Mouse (Mus musculus) forelimb bud, embryonic 11.5 days (tissue): ENCODE data around the gene Gclc.

Experiments used
- DNase-seq: peaks from one replicate; pipeline ENCODE4 v3.0.0-alpha.2; 2012; ENCODE audit warnings: low read depth, low spot score

The Gclc gene

GRCm38 (mm10) chr9:77783006-77783405 is 28.7 kb downstream of the Gclc start:
- no peak for DNase-seq

GRCm38 (mm10) chr9:77785466-77785865 is 31.1 kb downstream of the Gclc start:
- no peak for DNase-seq

GRCm38 (mm10) chr9:77787936-77788335 is 33.6 kb downstream of the Gclc start:
- DNase-seq = no peak

GRCm38 (mm10) chr9:77789615-77790348 is 35.4 kb downstream of the Gclc start:
- no peak for DNase-seq

GRCm38 (mm10) chr9:77793838-77794237 is 39.5 kb downstream of the Gclc start:
- no peak for DNase-seq

- peak; percentile 19 for DNase-seq
Measured at GRCm38 (mm10) chr9:77802461-77802860, 48.1 kb downstream of the Gclc start.

GRCm38 (mm10) chr9:77806426-77806825 is 52.1 kb downstream of the Gclc start:
- DNase-seq = peak; percentile 14

GRCm38 (mm10) chr9:77806842-77807668 is 52.7 kb downstream of the Gclc start:
- DNase-seq = peak; percentile 93

GRCm38 (mm10) chr9:77808481-77808880 is 54.1 kb downstream of the Gclc start:
- no peak for DNase-seq

- DNase-seq = no peak
Measured at GRCm38 (mm10) chr9:77818858-77819257, 64.5 kb downstream of the Gclc start.

- DNase-seq = no peak
Measured at GRCm38 (mm10) chr9:77819318-77819717, 65.0 kb downstream of the Gclc start.

GRCm38 (mm10) chr9:77820836-77821235 is 66.5 kb downstream of the Gclc start:
- no peak for DNase-seq

- peak; percentile 51 for DNase-seq
Measured at GRCm38 (mm10) chr9:77825380-77825961, 71.1 kb downstream of the Gclc start.

GRCm38 (mm10) chr9:77826237-77826636 is 71.9 kb downstream of the Gclc start:
- no peak for DNase-seq

- no peak for DNase-seq
Measured at GRCm38 (mm10) chr9:77828531-77828965, 74.2 kb downstream of the Gclc start.

GRCm38 (mm10) chr9:77834259-77834993 is 80.1 kb downstream of the Gclc start:
- no peak for DNase-seq

GRCm38 (mm10) chr9:77835122-77835521 is 80.8 kb downstream of the Gclc start:
- no peak for DNase-seq

- no peak for DNase-seq
Measured at GRCm38 (mm10) chr9:77835756-77836155, 81.4 kb downstream of the Gclc start.

GRCm38 (mm10) chr9:77838586-77838985 is 84.3 kb downstream of the Gclc start:
- DNase-seq = no peak
